Mouse (Mus musculus): ENCODE measurements around the gene Chst11. TPM values are rescaled to one million over a fixed set of nuclear protein-coding genes. Genes with fewer than 3 reads are reported as not detected.

Chst11 gene
- total and polyA plus RNA-seq, 2 experiments from 2014 or later: 0.57 to 6.6 TPM

DNA sequence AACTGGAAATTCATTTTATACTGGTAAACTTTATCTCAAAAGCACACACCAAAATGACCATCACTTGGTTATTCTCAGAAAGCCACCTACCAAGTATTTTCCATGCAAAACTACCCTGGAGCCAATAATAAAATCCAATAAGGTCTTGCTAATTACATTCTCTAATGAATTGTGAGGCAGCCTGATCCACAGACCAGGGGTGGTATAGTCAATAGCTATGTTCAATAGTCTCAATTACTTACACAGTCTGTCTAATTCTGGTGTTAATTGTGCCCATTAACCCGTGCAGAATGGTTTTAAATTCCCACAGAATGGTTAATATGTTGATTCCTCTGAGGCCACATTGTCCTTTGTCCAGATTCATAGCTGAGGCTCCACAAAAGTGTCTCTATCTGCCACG is 233.5 kb downstream of the Chst11 start:
- DNase-seq (ENCODE audit: low spot score) (no peak), ATAC-seq (ENCODE audit: insufficient read depth, low read depth) (no peak)
- Histone ChIP-seq H3K36me3 (replicated peaks; ENCODE audit: control insufficient read depth, insufficient read depth, low read length) (no peaks in the 10 kb centered on the region), H3K27ac (ENCODE audit: low read depth) (no peak overlapping the region), H3K9ac (replicated peaks; ENCODE audit: low read depth, low read length) (no peak overlapping the region), H3K4me3 (ENCODE audit: low read depth, low read length) (no peak overlapping the region), H3K9me3 (replicated peaks; ENCODE audit: control insufficient read depth, low read length) (no peaks in the 10 kb centered on the region), H3K27me3 (ENCODE audit: control insufficient read depth, insufficient read depth, low read length) (no peaks in the 10 kb centered on the region), H3K4me1 (ENCODE audit: control insufficient read depth, insufficient read depth) (no peaks in the 10 kb centered on the region), H3K4me2 (ENCODE audit: low read depth, low read length) (no peak overlapping the region)
- TF ChIP-seq CTCF (IDR thresholded peaks at IDR 0.05; ENCODE audit: low read depth) (no peak), EP300 (IDR thresholded peaks at IDR 0.05; ENCODE audit: low read depth) (no peak)
- WGBS: 65% methylated on average over 2 of the region's 2 CpGs

DNA sequence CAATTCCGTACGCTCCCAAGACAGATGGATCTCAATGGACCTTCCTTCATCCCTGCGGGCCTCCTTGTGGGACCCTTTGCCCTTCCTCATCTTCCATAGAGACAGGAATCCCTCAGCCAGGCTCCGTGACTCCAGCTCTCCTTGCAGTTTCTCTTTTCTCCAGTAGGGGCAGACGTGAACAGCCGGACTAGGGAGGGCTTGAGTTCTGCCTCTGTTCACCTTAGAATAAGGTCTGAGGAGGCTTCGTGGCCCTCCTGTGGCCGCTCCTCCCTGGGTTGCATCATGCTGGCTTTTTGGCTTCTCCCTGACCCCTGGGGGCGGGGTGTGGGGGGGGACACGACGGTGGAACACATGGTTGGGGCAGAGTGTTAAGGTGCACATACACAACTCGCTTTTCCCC is 234.4 kb downstream of the Chst11 start:
- no peak overlapping the region for H3K27ac ChIP-seq (ENCODE audit: low read depth)
- no peaks in the 10 kb centered on the region for H3K4me1 ChIP-seq (ENCODE audit: control insufficient read depth, insufficient read depth)
- H3K27me3 ChIP-seq (ENCODE audit: control insufficient read depth, insufficient read depth, low read length): no peaks in the 10 kb centered on the region
- no peak for TF ChIP-seq EP300 (IDR thresholded peaks at IDR 0.05; ENCODE audit: low read depth)
- TF ChIP-seq CTCF (IDR thresholded peaks at IDR 0.05; ENCODE audit: low read depth): peak; percentile 81
- no peaks in the 10 kb centered on the region for H3K9me3 ChIP-seq (replicated peaks; ENCODE audit: control insufficient read depth, low read length)
- DNase-seq (ENCODE audit: low spot score): peak; percentile 14
- WGBS: 24% methylated on average over 12 of the region's 12 CpGs
- ATAC-seq (ENCODE audit: insufficient read depth, low read depth): no peak
- no peaks in the 10 kb centered on the region for H3K36me3 ChIP-seq (replicated peaks; ENCODE audit: control insufficient read depth, insufficient read depth, low read length)
- no peak overlapping the region for H3K9ac ChIP-seq (replicated peaks; ENCODE audit: low read depth, low read length)
- no peak overlapping the region for H3K4me3 ChIP-seq (ENCODE audit: low read depth, low read length)
- H3K4me2 ChIP-seq (ENCODE audit: low read depth, low read length): no peak overlapping the region

GRCm38 (mm10) chr10:83220217-83220616 is 234.9 kb downstream of the Chst11 start:
- TF ChIP-seq CTCF (IDR thresholded peaks at IDR 0.05; ENCODE audit: low read depth) (no peak), EP300 (IDR thresholded peaks at IDR 0.05; ENCODE audit: low read depth) (no peak)
- H3K9ac ChIP-seq (replicated peaks; ENCODE audit: low read depth, low read length): no peak overlapping the region
- DNase-seq (ENCODE audit: low spot score) (no peak), ATAC-seq (ENCODE audit: insufficient read depth, low read depth) (no peak)
- no peak overlapping the region for H3K4me3 ChIP-seq (ENCODE audit: low read depth, low read length)
- no peak overlapping the region for H3K4me2 ChIP-seq (ENCODE audit: low read depth, low read length)
- no peaks in the 10 kb centered on the region for H3K27me3 ChIP-seq (ENCODE audit: control insufficient read depth, insufficient read depth, low read length)
- no peaks in the 10 kb centered on the region for H3K4me1 ChIP-seq (ENCODE audit: control insufficient read depth, insufficient read depth)
- no peaks in the 10 kb centered on the region for H3K36me3 ChIP-seq (replicated peaks; ENCODE audit: control insufficient read depth, insufficient read depth, low read length)
- 89% methylated on average over 10 of the region's 10 CpGs for WGBS
- no peaks in the 10 kb centered on the region for H3K9me3 ChIP-seq (replicated peaks; ENCODE audit: control insufficient read depth, low read length)
- H3K27ac ChIP-seq (ENCODE audit: low read depth): no peak overlapping the region

DNA sequence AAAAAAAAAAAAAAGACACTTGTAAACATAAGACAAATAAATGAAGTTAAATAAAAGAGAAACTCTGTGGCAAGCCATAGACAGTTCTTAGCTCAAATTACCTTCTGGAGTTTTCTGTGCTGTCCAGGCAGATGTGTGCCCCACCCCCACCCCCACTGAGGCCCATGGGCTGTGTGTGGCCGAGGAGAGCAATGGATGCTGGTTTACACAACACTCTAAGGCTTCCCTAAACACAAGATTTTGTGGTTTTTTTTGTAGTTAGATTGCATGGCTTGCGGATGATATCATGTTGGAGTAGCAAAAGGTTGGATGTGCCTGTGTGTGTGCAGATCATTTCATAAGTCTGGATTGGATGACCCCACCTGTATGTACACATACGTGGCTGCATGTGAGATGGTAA is 235.5 kb downstream of the Chst11 start:
- Histone ChIP-seq H3K9ac (replicated peaks; ENCODE audit: low read depth, low read length) (no peak overlapping the region), H3K4me3 (ENCODE audit: low read depth, low read length) (no peak overlapping the region), H3K9me3 (replicated peaks; ENCODE audit: control insufficient read depth, low read length) (no peaks in the 10 kb centered on the region), H3K27me3 (ENCODE audit: control insufficient read depth, insufficient read depth, low read length) (no peaks in the 10 kb centered on the region), H3K4me1 (ENCODE audit: control insufficient read depth, insufficient read depth) (no peaks in the 10 kb centered on the region), H3K4me2 (ENCODE audit: low read depth, low read length) (no peak overlapping the region), H3K36me3 (replicated peaks; ENCODE audit: control insufficient read depth, insufficient read depth, low read length) (no peaks in the 10 kb centered on the region), H3K27ac (ENCODE audit: low read depth) (no peak overlapping the region)
- TF ChIP-seq EP300 (IDR thresholded peaks at IDR 0.05; ENCODE audit: low read depth) (no peak), CTCF (IDR thresholded peaks at IDR 0.05; ENCODE audit: low read depth) (no peak)
- DNase-seq (ENCODE audit: low spot score) (no peak), ATAC-seq (ENCODE audit: insufficient read depth, low read depth) (no peak)
- 77% methylated on average over 3 of the region's 3 CpGs for WGBS

GRCm38 (mm10) chr10:83224999-83225398 is 239.7 kb downstream of the Chst11 start:
- Histone ChIP-seq H3K4me1 (ENCODE audit: control insufficient read depth, insufficient read depth) (no peaks in the 10 kb centered on the region), H3K4me3 (ENCODE audit: low read depth, low read length) (no peak overlapping the region), H3K36me3 (replicated peaks; ENCODE audit: control insufficient read depth, insufficient read depth, low read length) (no peaks in the 10 kb centered on the region), H3K27ac (ENCODE audit: low read depth) (no peak overlapping the region), H3K9me3 (replicated peaks; ENCODE audit: control insufficient read depth, low read length) (no peaks in the 10 kb centered on the region), H3K4me2 (ENCODE audit: low read depth, low read length) (no peak overlapping the region), H3K9ac (replicated peaks; ENCODE audit: low read depth, low read length) (no peak overlapping the region), H3K27me3 (ENCODE audit: control insufficient read depth, insufficient read depth, low read length) (no peaks in the 10 kb centered on the region)
- no peak for DNase-seq (ENCODE audit: low spot score)
- no peak for TF ChIP-seq EP300 (IDR thresholded peaks at IDR 0.05; ENCODE audit: low read depth)
- peak; percentile 51 for TF ChIP-seq CTCF (IDR thresholded peaks at IDR 0.05; ENCODE audit: low read depth)
- no peak for ATAC-seq (ENCODE audit: insufficient read depth, low read depth)
- 49% methylated on average over 3 of the region's 3 CpGs for WGBS

DNA sequence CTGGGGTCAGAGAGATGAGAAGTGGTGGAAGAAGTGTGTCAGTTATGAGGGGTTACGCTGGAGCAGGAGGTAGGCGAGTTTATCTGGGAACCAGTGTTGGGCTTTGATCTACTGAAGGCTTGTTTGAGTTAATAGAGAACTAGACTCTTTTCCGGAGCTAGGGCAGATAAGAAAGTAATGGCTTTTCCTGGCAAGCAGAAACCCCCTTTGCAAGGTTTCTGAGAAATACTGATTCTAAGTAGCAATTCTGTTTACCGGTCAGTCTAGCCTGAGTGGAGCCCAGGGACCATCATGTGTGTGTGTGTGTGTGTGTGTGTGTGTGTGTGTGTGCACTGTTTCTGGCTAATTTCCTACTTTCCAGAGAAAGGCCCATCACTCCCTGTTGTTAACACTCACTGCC is 243.3 kb downstream of the Chst11 start:
- no peak overlapping the region for H3K4me3 ChIP-seq (ENCODE audit: low read depth, low read length)
- ATAC-seq (ENCODE audit: insufficient read depth, low read depth) (no peak), DNase-seq (ENCODE audit: low spot score) (no peak)
- no peaks in the 10 kb centered on the region for H3K36me3 ChIP-seq (replicated peaks; ENCODE audit: control insufficient read depth, insufficient read depth, low read length)
- H3K27ac ChIP-seq (ENCODE audit: low read depth): no peak overlapping the region
- H3K27me3 ChIP-seq (ENCODE audit: control insufficient read depth, insufficient read depth, low read length): no peaks in the 10 kb centered on the region
- H3K4me2 ChIP-seq (ENCODE audit: low read depth, low read length): no peak overlapping the region
- no peaks in the 10 kb centered on the region for H3K9me3 ChIP-seq (replicated peaks; ENCODE audit: control insufficient read depth, low read length)
- TF ChIP-seq EP300 (IDR thresholded peaks at IDR 0.05; ENCODE audit: low read depth) (no peak), CTCF (IDR thresholded peaks at IDR 0.05; ENCODE audit: low read depth) (no peak)
- 44% methylated on average over 4 of the region's 4 CpGs for WGBS
- no peaks in the 10 kb centered on the region for H3K4me1 ChIP-seq (ENCODE audit: control insufficient read depth, insufficient read depth)
- H3K9ac ChIP-seq (replicated peaks; ENCODE audit: low read depth, low read length): no peak overlapping the region
